Mouse (Mus musculus) G1E (cell line): Measurements from ENCODE around the gene Tubg1.
"Not testable (repeated sequence)": the region's sequence is repeated elsewhere in the genome, so short reads cannot be mapped to it uniquely, and the experiment has no call there.

Experiments used
- CTCF ChIP-seq: IDR thresholded peaks from 2 replicates; pipeline ENCODE4 v1.5.1; 2012; ENCODE audit warnings: low read depth, low read length, inconsistent platforms, mixed read lengths
- GATA1 ChIP-seq: IDR thresholded peaks from 2 replicates; pipeline ENCODE4 v1.6.1; 2012; ENCODE audit warnings: borderline replicate concordance, low read length, inconsistent platforms, mixed read lengths
- GATA2 ChIP-seq: IDR thresholded peaks from 2 replicates; pipeline ENCODE4 v1.6.1; 2012; ENCODE audit warnings: low read depth, low read length, inconsistent platforms, borderline replicate concordance
- POLR2AphosphoS5 ChIP-seq: IDR thresholded peaks from 2 replicates; pipeline ENCODE4 v1.6.1; 2012; ENCODE audit warnings: low read depth, low read length, inconsistent platforms; ENCODE audit not compliant: insufficient replicate concordance

GRCm38 (mm10) chr11:101160981-101161505 is 41.3 kb downstream of the Tubg1 start:
- not testable (repeated sequence) for TF ChIP-seq CTCF, GATA1, POLR2AphosphoS5, GATA2
